Mouse (Mus musculus) embryonic facial prominence, embryonic 10.5 days (tissue): ENCODE measurements around the gene Smco4. TPM values are rescaled to one million over a fixed set of nuclear protein-coding genes. Genes with fewer than 3 reads are reported as not detected.
A peak's percentile ranks its signal among the peaks of the same experiment; 100 is the strongest.

Experiments used
- DNase-seq: peaks from one replicate; pipeline ENCODE4 v3.0.0-alpha.2; 2017; ENCODE audit warnings: low spot score
- H3K27ac ChIP-seq: fragments of 300-500 bp; sonication (generic); replicated peaks from 2 replicates; pipeline ENCODE4 v1.5.1; 2016; ENCODE audit warnings: mild to moderate bottlenecking
- H3K27me3 ChIP-seq: fragments of 300-500 bp; sonication (generic); replicated peaks from 2 replicates; pipeline ENCODE4 v1.6.1; 2016; ENCODE audit warnings: low read depth, mild to moderate bottlenecking; ENCODE audit not compliant: poor library complexity, severe bottlenecking
- H3K36me3 ChIP-seq: fragments of 300-500 bp; sonication (generic); replicated peaks from 2 replicates; pipeline ENCODE4 v1.6.1; 2016; ENCODE audit warnings: mild to moderate bottlenecking, moderate library complexity
- H3K4me1 ChIP-seq: fragments of 300-500 bp; sonication (generic); 2 replicates; pipeline ENCODE4 v1.6.1; 2016
- H3K4me3 ChIP-seq: fragments of 300-500 bp; sonication (generic); 2 replicates; pipeline ENCODE4 v1.5.1; 2016; ENCODE audit warnings: mild to moderate bottlenecking, moderate library complexity
- H3K9me3 ChIP-seq: fragments of 300-500 bp; sonication (generic); 2 replicates; pipeline ENCODE4 v1.6.1; 2016; ENCODE audit warnings: mild to moderate bottlenecking
- WGBS: fragments of 180-500 bp; shearing (Covaris S2); methylation state at CpG from one replicate; pipeline ENCODE4 v1.1.7; 2016; 5-methylcytosine and 5-hydroxymethylcytosine counted together
- polyA plus RNA-seq: library from polyadenylated mRNA; unstranded; fragments of >200 nt; fragmentation: Nextera tagmentation; extraction: Ambion mirVana; gene quantifications from 2 replicates; pipeline ENCODE4 v1.2.1, GENCODE M21; 2016

Smco4 gene
- polyA plus RNA-seq, 1 experiment from 2014 or later = 2.5 TPM

- WGBS = 68% methylated on average over 7 of the region's 7 CpGs
- Histone ChIP-seq H3K36me3 (peaks cover 4% of the 10 kb centered on the region; the same call in 1 of the 2 replicates), H3K27ac (no peak overlapping the region), H3K9me3 (no peaks in the 10 kb centered on the region), H3K4me1 (peaks cover 18% of the 10 kb centered on the region), H3K27me3 (no peaks in the 10 kb centered on the region), H3K4me3 (no peak overlapping the region)
- no peak for DNase-seq
Observed at GRCm38 (mm10) chr9:15512918-15513317, 19.7 kb downstream of the Smco4 start.

- 76% methylated on average over 2 of the region's 2 CpGs for WGBS
- H3K36me3 ChIP-seq = peaks cover 4% of the 10 kb centered on the region; the same call in 1 of the 2 replicates
- no peak for DNase-seq
- no peaks in the 10 kb centered on the region for H3K27me3 ChIP-seq
- H3K4me1 ChIP-seq = peaks cover 17% of the 10 kb centered on the region
- H3K27ac ChIP-seq = no peak overlapping the region
- H3K9me3 ChIP-seq = no peaks in the 10 kb centered on the region
- no peak overlapping the region for H3K4me3 ChIP-seq
Observed at GRCm38 (mm10) chr9:15516007-15516406, 22.8 kb downstream of the Smco4 start.

- 59% methylated on average over 4 of the region's 4 CpGs for WGBS
Observed at GRCm38 (mm10) chr9:15517979-15518378, 24.7 kb downstream of the Smco4 start.

GRCm38 (mm10) chr9:15522348-15522747, 29.1 kb downstream of the Smco4 start:
- no peak for DNase-seq
- H3K36me3 ChIP-seq = peaks cover 4% of the 10 kb centered on the region; the same call in 1 of the 2 replicates
- H3K4me1 ChIP-seq = peaks cover 32% of the 10 kb centered on the region
- H3K27me3 ChIP-seq = no peaks in the 10 kb centered on the region
- H3K27ac ChIP-seq = no peak overlapping the region
- 93% methylated on average over 10 of the region's 10 CpGs for WGBS
- no peaks in the 10 kb centered on the region for H3K9me3 ChIP-seq
- H3K4me3 ChIP-seq = no peak overlapping the region

More at GRCm38 (mm10) chr9:15517979-15518378, 24.7 kb downstream of the Smco4 start:
- Histone ChIP-seq H3K27me3 (no peaks in the 10 kb centered on the region), H3K9me3 (no peaks in the 10 kb centered on the region), H3K4me1 (peaks cover 9% of the 10 kb centered on the region), H3K36me3 (peaks cover 4% of the 10 kb centered on the region; the same call in 1 of the 2 replicates), H3K4me3 (no peak overlapping the region), H3K27ac (no peak overlapping the region)
- no peak for DNase-seq

GRCm38 (mm10) chr9:15522887-15523286, 29.7 kb downstream of the Smco4 start:
- WGBS = 90% methylated on average over 5 of the region's 5 CpGs
- H3K9me3 ChIP-seq = no peaks in the 10 kb centered on the region
- H3K4me3 ChIP-seq = no peak overlapping the region
- no peaks in the 10 kb centered on the region for H3K27me3 ChIP-seq
- H3K27ac ChIP-seq = no peak overlapping the region
- H3K36me3 ChIP-seq = peaks cover 5% of the 10 kb centered on the region; the same call in 1 of the 2 replicates
- no peak for DNase-seq
- H3K4me1 ChIP-seq = peaks cover 32% of the 10 kb centered on the region

GRCm38 (mm10) chr9:15523646-15524045, 30.4 kb downstream of the Smco4 start:
- Histone ChIP-seq H3K4me1 (peaks cover 27% of the 10 kb centered on the region), H3K4me3 (no peak overlapping the region), H3K27me3 (no peaks in the 10 kb centered on the region), H3K36me3 (peaks cover 6% of the 10 kb centered on the region; the same call in 1 of the 2 replicates), H3K27ac (no peak overlapping the region), H3K9me3 (no peaks in the 10 kb centered on the region)
- 91% methylated on average over 6 of the region's 6 CpGs for WGBS
- no peak for DNase-seq

- H3K4me3 ChIP-seq = no peak overlapping the region
- H3K36me3 ChIP-seq = peaks cover 6% of the 10 kb centered on the region; the same call in 1 of the 2 replicates
- H3K27ac ChIP-seq = 0 out of 2 replicates have a peak overlapping the region, but pooled peaks have one; percentile 2
- WGBS = 68% methylated on average over 8 of the region's 8 CpGs
- peaks cover 39% of the 10 kb centered on the region for H3K4me1 ChIP-seq
- no peaks in the 10 kb centered on the region for H3K9me3 ChIP-seq
- no peaks in the 10 kb centered on the region for H3K27me3 ChIP-seq
- DNase-seq = no peak
Observed at GRCm38 (mm10) chr9:15525246-15525645, 32.0 kb downstream of the Smco4 start.

- Histone ChIP-seq H3K27me3 (no peaks in the 10 kb centered on the region), H3K9me3 (no peaks in the 10 kb centered on the region), H3K36me3 (0 out of 2 replicates have a peak, but pooled peaks cover 6% of the 10 kb centered on the region), H3K4me1 (peaks cover 41% of the 10 kb centered on the region), H3K4me3 (no peak overlapping the region), H3K27ac (no peak overlapping the region)
- WGBS = 42% methylated on average over 7 of the region's 7 CpGs
- DNase-seq = no peak
Observed at GRCm38 (mm10) chr9:15526539-15526938, 33.3 kb downstream of the Smco4 start.

- H3K4me3 ChIP-seq = no peak overlapping the region
- no peaks in the 10 kb centered on the region for H3K27me3 ChIP-seq
- H3K27ac ChIP-seq = no peak overlapping the region
- WGBS = 54% methylated on average over 6 of the region's 6 CpGs
- DNase-seq = no peak
- peaks cover 41% of the 10 kb centered on the region for H3K4me1 ChIP-seq
- no peaks in the 10 kb centered on the region for H3K9me3 ChIP-seq
- 0 out of 2 replicates have a peak, but pooled peaks cover 11% of the 10 kb centered on the region for H3K36me3 ChIP-seq
Observed at GRCm38 (mm10) chr9:15527846-15528245, 34.6 kb downstream of the Smco4 start.

GRCm38 (mm10) chr9:15528368-15528767, 35.1 kb downstream of the Smco4 start:
- DNase-seq = no peak
- WGBS = 86% methylated on average over 7 of the region's 7 CpGs
- Histone ChIP-seq H3K27me3 (no peaks in the 10 kb centered on the region), H3K9me3 (no peaks in the 10 kb centered on the region), H3K4me1 (peaks cover 38% of the 10 kb centered on the region), H3K27ac (no peak overlapping the region), H3K4me3 (no peak overlapping the region), H3K36me3 (0 out of 2 replicates have a peak, but pooled peaks cover 11% of the 10 kb centered on the region)

- Histone ChIP-seq H3K27ac (no peak overlapping the region), H3K27me3 (no peaks in the 10 kb centered on the region), H3K9me3 (no peaks in the 10 kb centered on the region), H3K36me3 (0 out of 2 replicates have a peak, but pooled peaks cover 11% of the 10 kb centered on the region), H3K4me3 (no peak overlapping the region), H3K4me1 (peaks cover 47% of the 10 kb centered on the region)
- WGBS = 70% methylated on average over 8 of the region's 8 CpGs
- DNase-seq = no peak
Observed at GRCm38 (mm10) chr9:15529275-15529964, 36.2 kb downstream of the Smco4 start.

GRCm38 (mm10) chr9:15529965-15530320, 36.7 kb downstream of the Smco4 start:
- DNase-seq = no peak
- H3K9me3 ChIP-seq = no peaks in the 10 kb centered on the region
- H3K4me3 ChIP-seq = no peak overlapping the region
- peaks cover 52% of the 10 kb centered on the region for H3K4me1 ChIP-seq
- H3K27ac ChIP-seq = no peak overlapping the region
- H3K36me3 ChIP-seq = 0 out of 2 replicates have a peak, but pooled peaks cover 11% of the 10 kb centered on the region
- no peaks in the 10 kb centered on the region for H3K27me3 ChIP-seq
- WGBS = 92% methylated on average over 2 of the region's 2 CpGs

- Histone ChIP-seq H3K9me3 (no peaks in the 10 kb centered on the region), H3K4me3 (no peak overlapping the region), H3K27ac (no peak overlapping the region), H3K36me3 (0 out of 2 replicates have a peak, but pooled peaks cover 8% of the 10 kb centered on the region), H3K4me1 (peaks cover 50% of the 10 kb centered on the region), H3K27me3 (no peaks in the 10 kb centered on the region)
- 85% methylated on average over 5 of the region's 5 CpGs for WGBS
- DNase-seq = no peak
Observed at GRCm38 (mm10) chr9:15531204-15531603, 38.0 kb downstream of the Smco4 start.
